Mouse (Mus musculus) intestine, postnatal 0 days (tissue): ENCODE data around the gene Mllt10. TPM values are rescaled to one million over a fixed set of nuclear protein-coding genes. Genes with fewer than 3 reads are reported as not detected.
A peak's percentile ranks its signal among the peaks of the same experiment; 100 is the strongest.

Experiments
- ATAC-seq: fragments of 200-750 bp; cut with Nextera tagmentation; 2 replicates; pipeline ENCODE4 v1.8.0; 2017; ENCODE audit warnings: mild to moderate bottlenecking, moderate TSS enrichment, moderate library complexity
- H3K27ac ChIP-seq: fragments of 300-500 bp; sonication (generic); 2 replicates; pipeline ENCODE4 v1.5.1; 2014; ENCODE audit warnings: mild to moderate bottlenecking, low read depth, low read length, moderate library complexity
- H3K27me3 ChIP-seq: fragments of 300-500 bp; sonication (generic); replicated peaks from 2 replicates; pipeline ENCODE4 v1.6.1; 2014; ENCODE audit warnings: low read length, mixed read lengths; ENCODE audit not compliant: control insufficient read depth, insufficient read depth
- H3K36me3 ChIP-seq: fragments of 300-500 bp; sonication (generic); 2 replicates; pipeline ENCODE4 v1.6.1; 2014; ENCODE audit warnings: mild to moderate bottlenecking, moderate library complexity; ENCODE audit not compliant: control insufficient read depth, insufficient read depth
- H3K4me1 ChIP-seq: fragments of 300-500 bp; sonication (generic); replicated peaks from 2 replicates; pipeline ENCODE4 v1.6.1; 2014; ENCODE audit warnings: antibody characterized with exemption, low read length, mixed read lengths; ENCODE audit not compliant: control insufficient read depth, insufficient read depth
- H3K4me2 ChIP-seq: fragments of 300-500 bp; sonication (generic); replicated peaks from 2 replicates; pipeline ENCODE4 v1.6.1; 2014; ENCODE audit warnings: low read depth, mild to moderate bottlenecking, moderate library complexity
- H3K4me3 ChIP-seq: fragments of 300-500 bp; sonication (generic); 2 replicates; pipeline ENCODE4 v1.5.1; 2014; ENCODE audit warnings: low read depth, low read length
- H3K9ac ChIP-seq: fragments of 300-500 bp; sonication (generic); 2 replicates; pipeline ENCODE4 v1.6.1; 2014; ENCODE audit warnings: mild to moderate bottlenecking, low read depth, low read length
- H3K9me3 ChIP-seq: fragments of 300-500 bp; sonication (generic); 2 replicates; pipeline ENCODE4 v1.6.1; 2016; ENCODE audit warnings: mixed run types; ENCODE audit not compliant: control insufficient read depth
- CTCF ChIP-seq: sonication (generic); IDR thresholded peaks from 2 replicates; pipeline ENCODE4 v1.5.1; 2016; ENCODE audit warnings: low read depth, mild to moderate bottlenecking, control low read depth, antibody characterized with exemption, moderate library complexity
- WGBS: fragments of 180-500 bp; shearing (Covaris S2); extraction: QIAGEN DNeasy Blood & Tissue Kit; methylation state at CpG from one replicate; pipeline ENCODE4 v1.1.7; 2014; 5-methylcytosine and 5-hydroxymethylcytosine counted together
- polyA plus RNA-seq: library from polyadenylated mRNA; unstranded; fragments of >200 nt; fragmentation: Nextera tagmentation; extraction: Ambion mirVana; gene quantifications from 2 replicates; pipeline ENCODE4 v1.2.1, GENCODE M21; 2015

The Mllt10 gene
- polyA plus RNA-seq, 1 experiment from 2014 or later, result 22.6 TPM

- H3K9ac ChIP-seq, result peak overlapping the region; percentile 72
- peak overlapping the region; percentile 73 for H3K4me3 ChIP-seq
- no peaks in the 10 kb centered on the region for H3K27me3 ChIP-seq
- peak overlapping the region; percentile 90 for H3K27ac ChIP-seq
- peaks cover 11% of the 10 kb centered on the region for H3K4me1 ChIP-seq
- peak; percentile 55 for ATAC-seq
- TF ChIP-seq CTCF, result no peak
- no peaks in the 10 kb centered on the region for H3K36me3 ChIP-seq
- WGBS, result under 1% methylated on average over 61 of the region's 61 CpGs
- no peaks in the 10 kb centered on the region for H3K9me3 ChIP-seq
- H3K4me2 ChIP-seq, result peak overlapping the region; percentile 98
Observed at GRCm38 (mm10) chr2:18028140-18029021, 26.7 kb upstream of the Mllt10 start.

GRCm38 (mm10) chr2:18029656-18030055 lies 25.4 kb upstream of the Mllt10 start:
- Histone ChIP-seq H3K4me3 (no peak overlapping the region), H3K9ac (no peak overlapping the region), H3K4me1 (peaks cover 11% of the 10 kb centered on the region), H3K27ac (no peak overlapping the region), H3K36me3 (no peaks in the 10 kb centered on the region), H3K4me2 (no peak overlapping the region), H3K9me3 (no peaks in the 10 kb centered on the region), H3K27me3 (no peaks in the 10 kb centered on the region)
- WGBS, result 95% methylated on average over 7 of the region's 7 CpGs
- no peak for TF ChIP-seq CTCF
- no peak for ATAC-seq

- Histone ChIP-seq H3K9ac (no peak overlapping the region), H3K4me3 (no peak overlapping the region), H3K4me2 (peak overlapping the region; percentile 93; the same call in 1 of the 2 replicates), H3K9me3 (no peaks in the 10 kb centered on the region), H3K4me1 (peaks cover 11% of the 10 kb centered on the region), H3K27me3 (no peaks in the 10 kb centered on the region), H3K27ac (no peak overlapping the region), H3K36me3 (no peaks in the 10 kb centered on the region)
- WGBS, result 85% methylated on average over 8 of the region's 8 CpGs
- no peak for ATAC-seq
- no peak for TF ChIP-seq CTCF
Observed at GRCm38 (mm10) chr2:18030581-18030980, 24.5 kb upstream of the Mllt10 start.

- TF ChIP-seq CTCF, result no peak
- Histone ChIP-seq H3K4me1 (peaks cover 11% of the 10 kb centered on the region), H3K9me3 (no peaks in the 10 kb centered on the region), H3K36me3 (no peaks in the 10 kb centered on the region), H3K9ac (peak overlapping the region; percentile 73), H3K27ac (no peak overlapping the region), H3K27me3 (no peaks in the 10 kb centered on the region), H3K4me3 (peak overlapping the region; percentile 53), H3K4me2 (peak overlapping the region; percentile 93)
- 13% methylated on average over 26 of the region's 26 CpGs for WGBS
- ATAC-seq, result no peak
Observed at GRCm38 (mm10) chr2:18031271-18031821, 23.7 kb upstream of the Mllt10 start.

GRCm38 (mm10) chr2:18031831-18032537 lies 23.1 kb upstream of the Mllt10 start:
- Histone ChIP-seq H3K4me1 (peaks cover 11% of the 10 kb centered on the region), H3K4me2 (peak overlapping the region; percentile 93), H3K27ac (no peak overlapping the region), H3K9me3 (no peaks in the 10 kb centered on the region), H3K36me3 (no peaks in the 10 kb centered on the region), H3K27me3 (no peaks in the 10 kb centered on the region), H3K4me3 (peak overlapping the region; percentile 53), H3K9ac (peak overlapping the region; percentile 73)
- WGBS, result 10% methylated on average over 33 of the region's 34 CpGs
- TF ChIP-seq CTCF, result no peak
- no peak for ATAC-seq

- no peak for TF ChIP-seq CTCF
- Histone ChIP-seq H3K9me3 (no peaks in the 10 kb centered on the region), H3K9ac (no peak overlapping the region), H3K27me3 (no peaks in the 10 kb centered on the region), H3K27ac (no peak overlapping the region), H3K4me3 (no peak overlapping the region), H3K4me2 (peak overlapping the region; percentile 93; the same call in 1 of the 2 replicates), H3K4me1 (peaks cover 11% of the 10 kb centered on the region), H3K36me3 (no peaks in the 10 kb centered on the region)
- WGBS, result 78% methylated on average over 5 of the region's 5 CpGs
- ATAC-seq, result no peak
Observed at GRCm38 (mm10) chr2:18032538-18032895, 22.5 kb upstream of the Mllt10 start.
